In genomic region chr9:120435841-120436240, GRCm38 (mm10) we compare ENCODE assay signal across 29 mouse cellular contexts. TPM values are rescaled to one million over a fixed set of nuclear protein-coding genes. Genes with fewer than 3 reads are reported as not detected.
A peak's percentile ranks its signal among the peaks of the same experiment; 100 is the strongest.
DNase-seq lines count a peak whose midpoint lies in the region; ATAC-seq and TF ChIP-seq lines count a peak whose summit lies in the region.
"Had no signal": no experiment of that assay in that cellular context is flagged by ENCODE, and none has a peak within 500 bp of the region (broad histone marks: within the 10 kb centered on the region; RNA-seq: fewer than 3 reads in every experiment).

No protein-coding gene starts in this region.

- 47% methylated on average over 8 of the region's 8 CpGs for WGBS in hindbrain, embryonic 12.5 days
- WGBS in hindbrain, embryonic 11.5 days = 54% methylated on average over 8 of the region's 8 CpGs
- WGBS in midbrain, postnatal 0 days = 30% methylated on average over 8 of the region's 8 CpGs
- 78% methylated on average over 8 of the region's 8 CpGs for WGBS in midbrain, embryonic 10.5 days
- 28% methylated on average over 8 of the region's 8 CpGs for WGBS in forebrain, embryonic 16.5 days
- WGBS in intestine, postnatal 0 days = 57% methylated on average over 8 of the region's 8 CpGs

- DNase-seq in hindbrain, embryonic 11.5 days (ENCODE audit: low spot score) = no peak
- peak; percentile 31 for DNase-seq in midbrain, postnatal 0 days (ENCODE audit: low spot score)
- DNase-seq in midbrain, embryonic 10.5 days (ENCODE audit: low spot score) = no peak
- no peak for DNase-seq in urinary bladder, adult 2 months (ENCODE audit: low spot score)
- DNase-seq: adrenal gland, postnatal 10 days; cerebellum, adult 11 months; cerebellum, adult 9-10 months; embryo, embryonic 11 days; gastrocnemius, postnatal 10 days; heart, postnatal 10 days; kidney, adult 18-20 months; kidney, postnatal 36 days; layer of hippocampus, postnatal 36 days; liver, embryonic 13.5 days; lung, adult 18-20 months; lung, postnatal 4 days; right cerebral cortex, postnatal 4 days had no signal

- H3K4me1 ChIP-seq in hindbrain, embryonic 12.5 days = peaks cover 4% of the 10 kb centered on the region; the same call in 1 of the 2 replicates
- no peaks in the 10 kb centered on the region for H3K4me1 ChIP-seq in hindbrain, embryonic 11.5 days (replicated peaks; ENCODE audit: control insufficient read depth, insufficient read depth, low read length)
- no peaks in the 10 kb centered on the region for H3K4me1 ChIP-seq in midbrain, postnatal 0 days (ENCODE audit: insufficient read depth, low read length)
- H3K4me1 ChIP-seq in midbrain, embryonic 10.5 days = peaks cover 26% of the 10 kb centered on the region
- peaks cover 27% of the 10 kb centered on the region for H3K4me1 ChIP-seq in forebrain, embryonic 16.5 days (replicated peaks; ENCODE audit: control insufficient read depth, insufficient read depth, low read length)
- no peaks in the 10 kb centered on the region for H3K4me1 ChIP-seq in intestine, postnatal 0 days (replicated peaks; ENCODE audit: control insufficient read depth, insufficient read depth, low read length)
- H3K4me1 ChIP-seq: embryonic facial prominence, embryonic 12.5 days; heart, embryonic 13.5 days; limb, embryonic 10.5 days; limb, embryonic 15.5 days; liver, embryonic 13.5 days; neural tube, embryonic 13.5 days had no signal

- 0 out of 2 replicates have a peak, but pooled peaks cover 7% of the 10 kb centered on the region for H3K9me3 ChIP-seq in hindbrain, embryonic 12.5 days (replicated peaks)
- no peaks in the 10 kb centered on the region for H3K9me3 ChIP-seq in hindbrain, embryonic 11.5 days (ENCODE audit: control insufficient read depth, low read length)
- H3K9me3 ChIP-seq in midbrain, postnatal 0 days (ENCODE audit: low read length) = no peaks in the 10 kb centered on the region
- H3K9me3 ChIP-seq in midbrain, embryonic 10.5 days (replicated peaks) = 0 out of 2 replicates have a peak, but pooled peaks cover 2% of the 10 kb centered on the region
- no peaks in the 10 kb centered on the region for H3K9me3 ChIP-seq in forebrain, embryonic 16.5 days (ENCODE audit: control insufficient read depth, low read length)
- H3K9me3 ChIP-seq in intestine, postnatal 0 days (ENCODE audit: control insufficient read depth) = no peaks in the 10 kb centered on the region
- H3K9me3 ChIP-seq: embryonic facial prominence, embryonic 12.5 days; heart, embryonic 13.5 days; limb, embryonic 10.5 days; limb, embryonic 15.5 days; liver, embryonic 13.5 days; neural tube, embryonic 13.5 days had no signal

- ATAC-seq in hindbrain, embryonic 12.5 days (ENCODE audit: low FRiP score) = peak; percentile 48; the same call in 1 of the 2 replicates
- no peak for ATAC-seq in hindbrain, embryonic 11.5 days (ENCODE audit: low FRiP score)
- ATAC-seq in midbrain, postnatal 0 days (ENCODE audit: low FRiP score) = no peak
- ATAC-seq in forebrain, embryonic 16.5 days = peak; percentile 74
- no peak for ATAC-seq in intestine, postnatal 0 days
- ATAC-seq: inflammation-experienced regulatory T-cells, adult 6 months; lung, postnatal 0 days had no signal

- H3K27ac ChIP-seq in hindbrain, embryonic 12.5 days = no peak overlapping the region
- H3K27ac ChIP-seq in hindbrain, embryonic 11.5 days (ENCODE audit: low read depth, low read length) = no peak overlapping the region
- no peak overlapping the region for H3K27ac ChIP-seq in midbrain, postnatal 0 days (ENCODE audit: low read depth, low read length)
- H3K27ac ChIP-seq in midbrain, embryonic 10.5 days (replicated peaks) = no peak overlapping the region; the same call in 1 of the 2 replicates
- peak overlapping the region; percentile 57; the same call in 1 of the 2 replicates for H3K27ac ChIP-seq in forebrain, embryonic 16.5 days (ENCODE audit: low read length)
- no peak overlapping the region for H3K27ac ChIP-seq in intestine, postnatal 0 days (ENCODE audit: low read depth, low read length)
- H3K27ac ChIP-seq: embryonic facial prominence, embryonic 12.5 days; heart, embryonic 13.5 days; limb, embryonic 10.5 days; limb, embryonic 15.5 days; liver, embryonic 13.5 days; neural tube, embryonic 13.5 days had no signal

- no peak overlapping the region for H3K4me3 ChIP-seq in hindbrain, embryonic 12.5 days
- H3K4me3 ChIP-seq in hindbrain, embryonic 11.5 days (ENCODE audit: low read depth, low read length) = no peak overlapping the region
- no peak overlapping the region for H3K4me3 ChIP-seq in midbrain, postnatal 0 days (ENCODE audit: low read depth, low read length)
- H3K4me3 ChIP-seq in midbrain, embryonic 10.5 days = no peak overlapping the region
- H3K4me3 ChIP-seq in forebrain, embryonic 16.5 days (replicated peaks; ENCODE audit: low read length) = no peak overlapping the region
- H3K4me3 ChIP-seq in intestine, postnatal 0 days (ENCODE audit: low read depth, low read length) = no peak overlapping the region
- H3K4me3 ChIP-seq: embryonic facial prominence, embryonic 12.5 days; heart, embryonic 13.5 days; limb, embryonic 10.5 days; limb, embryonic 15.5 days; liver, embryonic 13.5 days; megakaryocyte, embryonic 14.5 days; neural tube, embryonic 13.5 days had no signal

- H3K4me2 ChIP-seq in hindbrain, embryonic 12.5 days (replicated peaks) = no peak overlapping the region
- no peak overlapping the region for H3K4me2 ChIP-seq in hindbrain, embryonic 11.5 days (replicated peaks; ENCODE audit: low read depth, low read length)
- no peak overlapping the region for H3K4me2 ChIP-seq in midbrain, postnatal 0 days (ENCODE audit: low read depth, low read length, poor library complexity, severe bottlenecking)
- H3K4me2 ChIP-seq in forebrain, embryonic 16.5 days (ENCODE audit: low read length) = no peak overlapping the region
- H3K4me2 ChIP-seq in intestine, postnatal 0 days (replicated peaks; ENCODE audit: low read depth) = no peak overlapping the region
- H3K4me2 ChIP-seq: embryonic facial prominence, embryonic 12.5 days; heart, embryonic 13.5 days; limb, embryonic 15.5 days; liver, embryonic 13.5 days; neural tube, embryonic 13.5 days had no signal

- no peaks in the 10 kb centered on the region for H3K36me3 ChIP-seq in hindbrain, embryonic 12.5 days
- H3K36me3 ChIP-seq in hindbrain, embryonic 11.5 days (ENCODE audit: control insufficient read depth, insufficient read depth, low read length) = no peaks in the 10 kb centered on the region
- H3K36me3 ChIP-seq in midbrain, postnatal 0 days (ENCODE audit: insufficient read depth, low read length) = no peaks in the 10 kb centered on the region
- no peaks in the 10 kb centered on the region for H3K36me3 ChIP-seq in midbrain, embryonic 10.5 days
- no peaks in the 10 kb centered on the region for H3K36me3 ChIP-seq in forebrain, embryonic 16.5 days (ENCODE audit: control insufficient read depth, insufficient read depth)
- H3K36me3 ChIP-seq in intestine, postnatal 0 days (ENCODE audit: control insufficient read depth, insufficient read depth) = no peaks in the 10 kb centered on the region
- H3K36me3 ChIP-seq: embryonic facial prominence, embryonic 12.5 days; G1E; heart, embryonic 13.5 days; limb, embryonic 10.5 days; limb, embryonic 15.5 days; liver, embryonic 13.5 days; neural tube, embryonic 13.5 days had no signal

- TF ChIP-seq CTCF in midbrain, postnatal 0 days (IDR thresholded peaks at IDR 0.05) = 0 out of 2 replicates have a peak, but pooled peaks have one; percentile 4
- TF ChIP-seq CTCF in intestine, postnatal 0 days (IDR thresholded peaks at IDR 0.05; ENCODE audit: low read depth) = no peak

- H3K27me3 ChIP-seq in hindbrain, embryonic 12.5 days = no peaks in the 10 kb centered on the region; the same call in 1 of the 2 replicates
- no peaks in the 10 kb centered on the region for H3K27me3 ChIP-seq in hindbrain, embryonic 11.5 days (ENCODE audit: control insufficient read depth, insufficient read depth, low read length)
- no peaks in the 10 kb centered on the region for H3K27me3 ChIP-seq in midbrain, postnatal 0 days (ENCODE audit: insufficient read depth, low read length)
- no peaks in the 10 kb centered on the region for H3K27me3 ChIP-seq in midbrain, embryonic 10.5 days (ENCODE audit: low read depth, poor library complexity, severe bottlenecking)
- H3K27me3 ChIP-seq in forebrain, embryonic 16.5 days (replicated peaks; ENCODE audit: control insufficient read depth, insufficient read depth, low read length) = no peaks in the 10 kb centered on the region
- no peaks in the 10 kb centered on the region for H3K27me3 ChIP-seq in intestine, postnatal 0 days (replicated peaks; ENCODE audit: control insufficient read depth, insufficient read depth, low read length)
- H3K27me3 ChIP-seq: embryonic facial prominence, embryonic 12.5 days; liver, embryonic 13.5 days; neural tube, embryonic 13.5 days had no signal

- H3K9ac ChIP-seq in hindbrain, embryonic 12.5 days = no peak overlapping the region
- no peak overlapping the region for H3K9ac ChIP-seq in hindbrain, embryonic 11.5 days (ENCODE audit: low read depth, low read length)
- H3K9ac ChIP-seq in midbrain, postnatal 0 days (replicated peaks; ENCODE audit: low read length, poor library complexity, severe bottlenecking) = no peak overlapping the region
- H3K9ac ChIP-seq in forebrain, embryonic 16.5 days (replicated peaks; ENCODE audit: low read depth, low read length) = no peak overlapping the region
- H3K9ac ChIP-seq in intestine, postnatal 0 days (ENCODE audit: low read depth, low read length) = no peak overlapping the region
- H3K9ac ChIP-seq: embryonic facial prominence, embryonic 12.5 days; heart, embryonic 13.5 days; limb, embryonic 15.5 days; liver, embryonic 13.5 days; neural tube, embryonic 13.5 days had no signal

RNA-seq across cellular contexts. Expression of gene Eif1b, which starts 56.2 kb away (rescaled TPM):
- 284 and 287 TPM in 2 replicates for polyA plus RNA-seq in hindbrain, embryonic 12.5 days (2016; fragmentation: Nextera tagmentation; extraction: Ambion mirVana)
- polyA plus RNA-seq in hindbrain, embryonic 11.5 days (2014; fragmentation: Nextera tagmentation; extraction: Ambion mirVana) = 274 and 279 TPM in 2 replicates
- total RNA-seq in midbrain, postnatal 0 days (2014; rRNA removed) = 80.8 and 96.6 TPM in 2 replicates
- polyA plus RNA-seq in midbrain, postnatal 0 days (2015; fragmentation: Nextera tagmentation; extraction: Ambion mirVana) = 345 and 380 TPM in 2 replicates
- 262 and 267 TPM in 2 replicates for polyA plus RNA-seq in midbrain, embryonic 10.5 days (2016; fragmentation: Nextera tagmentation; extraction: Ambion mirVana)
- polyA plus RNA-seq in forebrain, embryonic 16.5 days (2015; fragmentation: Nextera tagmentation; extraction: Ambion mirVana) = 438 and 515 TPM in 2 replicates
- polyA plus RNA-seq in urinary bladder, adult 2 months (2012; rRNA removed) = 61.3 and 68.7 TPM in 2 replicates
- polyA plus RNA-seq in intestine, postnatal 0 days (2015; fragmentation: Nextera tagmentation; extraction: Ambion mirVana) = 115 and 123 TPM in 2 replicates

Comparison
In these comparisons a context has a peak if more than half of its experiments do, and no peak if none do; other contexts are left out.
1. ATAC-seq: peak in hindbrain, embryonic 12.5 days (single experiment) and forebrain, embryonic 16.5 days (single experiment); none in hindbrain, embryonic 11.5 days (single experiment), midbrain, postnatal 0 days (single experiment) and intestine, postnatal 0 days (single experiment).